Mouse (Mus musculus): ENCODE measurements around the gene Slc6a13. TPM values are rescaled to one million over a fixed set of nuclear protein-coding genes. Genes with fewer than 3 reads are reported as not detected.

Gene Slc6a13
- total and polyA plus RNA-seq, 2 experiments from 2014 or later = 7.3 to 7.8 TPM

- Histone ChIP-seq H3K4me3 (ENCODE audit: low read depth, low read length) (no peak overlapping the region), H3K36me3 (replicated peaks; ENCODE audit: control insufficient read depth, insufficient read depth, low read length) (peaks cover 27% of the 10 kb centered on the region), H3K4me1 (ENCODE audit: control insufficient read depth, insufficient read depth) (no peaks in the 10 kb centered on the region), H3K27ac (ENCODE audit: low read depth) (no peak overlapping the region), H3K4me2 (ENCODE audit: low read depth, low read length) (no peak overlapping the region), H3K9ac (replicated peaks; ENCODE audit: low read depth, low read length) (no peak overlapping the region), H3K9me3 (replicated peaks; ENCODE audit: control insufficient read depth, low read length) (peaks cover 4% of the 10 kb centered on the region), H3K27me3 (ENCODE audit: control insufficient read depth, insufficient read depth, low read length) (no peaks in the 10 kb centered on the region)
- TF ChIP-seq EP300 (IDR thresholded peaks at IDR 0.05; ENCODE audit: low read depth) = no peak
- no peak for TF ChIP-seq CTCF (IDR thresholded peaks at IDR 0.05; ENCODE audit: low read depth)
- ATAC-seq (ENCODE audit: insufficient read depth, low read depth) = no peak
- 78% methylated on average over 11 of the region's 11 CpGs for WGBS
- DNase-seq (ENCODE audit: low spot score) = no peak
Observed at GRCm38 (mm10) chr6:121262496-121262895, 37.5 kb upstream of the Slc6a13 start.

- Histone ChIP-seq H3K27me3 (ENCODE audit: control insufficient read depth, insufficient read depth, low read length) (no peaks in the 10 kb centered on the region), H3K36me3 (replicated peaks; ENCODE audit: control insufficient read depth, insufficient read depth, low read length) (peaks cover 4% of the 10 kb centered on the region; the same call in 1 of the 2 replicates), H3K9ac (replicated peaks; ENCODE audit: low read depth, low read length) (no peak overlapping the region), H3K27ac (ENCODE audit: low read depth) (no peak overlapping the region), H3K4me1 (ENCODE audit: control insufficient read depth, insufficient read depth) (no peaks in the 10 kb centered on the region), H3K9me3 (replicated peaks; ENCODE audit: control insufficient read depth, low read length) (no peaks in the 10 kb centered on the region), H3K4me2 (ENCODE audit: low read depth, low read length) (no peak overlapping the region), H3K4me3 (ENCODE audit: low read depth, low read length) (no peak overlapping the region)
- DNase-seq (ENCODE audit: low spot score) (no peak), ATAC-seq (ENCODE audit: insufficient read depth, low read depth) (no peak)
- 76% methylated on average over 6 of the region's 6 CpGs for WGBS
- TF ChIP-seq EP300 (IDR thresholded peaks at IDR 0.05; ENCODE audit: low read depth) (no peak), CTCF (IDR thresholded peaks at IDR 0.05; ENCODE audit: low read depth) (no peak)
Observed at GRCm38 (mm10) chr6:121270156-121270555, 29.9 kb upstream of the Slc6a13 start.

DNA sequence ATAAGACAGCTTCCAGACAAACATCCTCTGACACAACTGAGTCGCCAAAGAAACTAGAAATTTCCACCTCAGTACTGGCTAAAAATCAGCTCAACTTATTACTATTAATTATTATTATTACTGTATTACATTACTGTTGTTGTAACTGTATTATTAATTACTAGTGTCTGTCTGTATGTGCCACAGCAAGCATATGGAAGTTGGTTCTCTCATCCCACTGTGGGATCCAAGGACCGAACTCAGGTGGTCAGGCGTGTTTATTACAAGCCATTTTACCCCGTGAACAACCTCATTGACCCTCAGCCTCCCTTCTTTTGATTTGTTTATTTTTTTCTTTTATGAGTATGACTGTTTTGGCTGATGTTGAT lies 28.3 kb upstream of the Slc6a13 start:
- H3K27me3 ChIP-seq (ENCODE audit: control insufficient read depth, insufficient read depth, low read length) = no peaks in the 10 kb centered on the region
- H3K9ac ChIP-seq (replicated peaks; ENCODE audit: low read depth, low read length) = no peak overlapping the region
- DNase-seq (ENCODE audit: low spot score) = no peak
- H3K4me2 ChIP-seq (ENCODE audit: low read depth, low read length) = peak overlapping the region; percentile 68; the same call in 1 of the 2 replicates
- TF ChIP-seq CTCF (IDR thresholded peaks at IDR 0.05; ENCODE audit: low read depth) = no peak
- no peak for TF ChIP-seq EP300 (IDR thresholded peaks at IDR 0.05; ENCODE audit: low read depth)
- WGBS = 5% methylated on average over 4 of the region's 4 CpGs
- no peak overlapping the region for H3K27ac ChIP-seq (ENCODE audit: low read depth)
- 0 out of 2 replicates have a peak, but pooled peaks have one; percentile 14 for ATAC-seq (ENCODE audit: insufficient read depth, low read depth)
- H3K36me3 ChIP-seq (replicated peaks; ENCODE audit: control insufficient read depth, insufficient read depth, low read length) = no peaks in the 10 kb centered on the region
- 0 out of 2 replicates have a peak overlapping the region, but pooled peaks have one; percentile 56 for H3K4me3 ChIP-seq (ENCODE audit: low read depth, low read length)
- H3K9me3 ChIP-seq (replicated peaks; ENCODE audit: control insufficient read depth, low read length) = no peaks in the 10 kb centered on the region
- no peaks in the 10 kb centered on the region for H3K4me1 ChIP-seq (ENCODE audit: control insufficient read depth, insufficient read depth)

DNA sequence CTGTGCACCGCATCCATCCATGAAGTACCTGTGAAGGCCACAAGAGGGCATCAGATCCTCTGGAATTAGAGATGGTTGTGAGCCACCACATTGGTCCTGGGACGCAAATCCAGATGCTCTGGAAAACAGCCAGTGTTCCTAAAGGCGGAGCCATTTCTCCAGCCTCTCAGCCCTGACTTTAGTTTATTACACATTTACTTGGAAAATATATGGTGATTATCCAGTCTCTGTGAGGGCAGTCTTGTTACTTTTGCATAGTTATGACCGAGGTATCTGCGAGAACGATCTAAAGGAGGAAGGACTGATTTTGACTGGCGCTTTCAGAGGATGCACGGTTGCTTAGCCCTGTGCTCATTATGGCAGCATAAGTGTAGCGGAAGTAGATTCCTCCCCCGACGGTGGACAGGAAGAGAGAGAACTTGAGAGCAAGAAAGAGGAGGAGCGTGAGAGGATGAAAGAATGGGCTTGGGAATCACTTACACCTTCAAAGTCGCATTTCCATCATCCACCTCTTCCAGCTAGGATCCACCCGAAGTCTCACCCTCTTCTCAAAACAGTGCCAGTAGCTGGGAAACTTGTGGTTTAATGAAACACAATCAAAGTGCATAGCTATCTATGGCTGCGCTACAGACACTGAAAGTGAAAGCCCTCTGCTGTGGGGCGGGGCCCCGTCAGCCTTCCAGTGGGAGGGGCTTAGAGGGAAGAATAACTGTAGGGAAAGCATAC lies 27.8 kb upstream of the Slc6a13 start:
- ATAC-seq (ENCODE audit: insufficient read depth, low read depth) = peak; percentile 88
- Histone ChIP-seq H3K9me3 (replicated peaks; ENCODE audit: control insufficient read depth, low read length) (no peaks in the 10 kb centered on the region), H3K4me1 (ENCODE audit: control insufficient read depth, insufficient read depth) (no peaks in the 10 kb centered on the region), H3K4me3 (ENCODE audit: low read depth, low read length) (peak overlapping the region; percentile 56), H3K27ac (ENCODE audit: low read depth) (peak overlapping the region; percentile 66), H3K36me3 (replicated peaks; ENCODE audit: control insufficient read depth, insufficient read depth, low read length) (no peaks in the 10 kb centered on the region), H3K27me3 (ENCODE audit: control insufficient read depth, insufficient read depth, low read length) (no peaks in the 10 kb centered on the region), H3K9ac (replicated peaks; ENCODE audit: low read depth, low read length) (no peak overlapping the region), H3K4me2 (ENCODE audit: low read depth, low read length) (peak overlapping the region; percentile 68)
- peak; percentile 86 for DNase-seq (ENCODE audit: low spot score)
- WGBS = 10% methylated on average over 17 of the region's 17 CpGs
- TF ChIP-seq CTCF (IDR thresholded peaks at IDR 0.05; ENCODE audit: low read depth) (peak; percentile 93), EP300 (IDR thresholded peaks at IDR 0.05; ENCODE audit: low read depth) (no peak)

GRCm38 (mm10) chr6:121274356-121274755 lies 25.7 kb upstream of the Slc6a13 start:
- Histone ChIP-seq H3K4me2 (ENCODE audit: low read depth, low read length) (no peak overlapping the region), H3K4me3 (ENCODE audit: low read depth, low read length) (no peak overlapping the region), H3K36me3 (replicated peaks; ENCODE audit: control insufficient read depth, insufficient read depth, low read length) (no peaks in the 10 kb centered on the region), H3K27ac (ENCODE audit: low read depth) (no peak overlapping the region), H3K27me3 (ENCODE audit: control insufficient read depth, insufficient read depth, low read length) (no peaks in the 10 kb centered on the region), H3K4me1 (ENCODE audit: control insufficient read depth, insufficient read depth) (no peaks in the 10 kb centered on the region), H3K9ac (replicated peaks; ENCODE audit: low read depth, low read length) (no peak overlapping the region), H3K9me3 (replicated peaks; ENCODE audit: control insufficient read depth, low read length) (no peaks in the 10 kb centered on the region)
- 81% methylated on average over 3 of the region's 3 CpGs for WGBS
- TF ChIP-seq CTCF (IDR thresholded peaks at IDR 0.05; ENCODE audit: low read depth) = peak; percentile 23
- TF ChIP-seq EP300 (IDR thresholded peaks at IDR 0.05; ENCODE audit: low read depth) = no peak
- DNase-seq (ENCODE audit: low spot score) = no peak
- no peak for ATAC-seq (ENCODE audit: insufficient read depth, low read depth)

DNA sequence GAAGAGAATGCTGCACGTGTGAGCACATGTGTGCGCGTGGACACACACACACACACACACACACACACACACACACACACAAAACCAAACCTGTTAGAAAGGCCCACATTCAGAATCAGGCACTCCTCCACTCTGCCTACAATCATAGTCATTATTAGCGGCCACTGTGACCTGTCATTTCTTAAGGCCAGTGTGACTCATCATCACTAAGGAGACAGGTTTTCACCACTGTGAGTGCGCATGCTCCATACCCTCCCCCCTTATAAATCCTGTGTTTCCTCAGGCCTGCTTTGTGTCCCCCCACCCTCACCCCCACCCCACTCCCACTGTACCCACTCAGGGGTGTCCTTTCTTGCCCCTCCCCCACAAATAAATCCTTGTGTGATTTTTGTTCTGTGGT lies 15.9 kb upstream of the Slc6a13 start:
- no peaks in the 10 kb centered on the region for H3K27me3 ChIP-seq (ENCODE audit: control insufficient read depth, insufficient read depth, low read length)
- ATAC-seq (ENCODE audit: insufficient read depth, low read depth) = no peak
- H3K9ac ChIP-seq (replicated peaks; ENCODE audit: low read depth, low read length) = no peak overlapping the region
- no peaks in the 10 kb centered on the region for H3K4me1 ChIP-seq (ENCODE audit: control insufficient read depth, insufficient read depth)
- 89% methylated on average over 5 of the region's 5 CpGs for WGBS
- no peak overlapping the region for H3K4me2 ChIP-seq (ENCODE audit: low read depth, low read length)
- H3K27ac ChIP-seq (ENCODE audit: low read depth) = no peak overlapping the region
- DNase-seq (ENCODE audit: low spot score) = no peak
- no peak overlapping the region for H3K4me3 ChIP-seq (ENCODE audit: low read depth, low read length)
- H3K36me3 ChIP-seq (replicated peaks; ENCODE audit: control insufficient read depth, insufficient read depth, low read length) = no peaks in the 10 kb centered on the region
- no peaks in the 10 kb centered on the region for H3K9me3 ChIP-seq (replicated peaks; ENCODE audit: control insufficient read depth, low read length)
- no peak for TF ChIP-seq CTCF (IDR thresholded peaks at IDR 0.05; ENCODE audit: low read depth)
- no peak for TF ChIP-seq EP300 (IDR thresholded peaks at IDR 0.05; ENCODE audit: low read depth)

Data from heart, postnatal 0 days (tissue).